Mouse (Mus musculus) activated CD4-positive, CD25-positive, alpha-beta regulatory T cell, adult 4 months (primary cell): ENCODE results near the gene Yars. TPM values are rescaled to one million over a fixed set of nuclear protein-coding genes. Genes with fewer than 3 reads are reported as not detected.
A peak's percentile ranks its signal among the peaks of the same experiment; 100 is the strongest.
"Not testable (repeated sequence)": the region's sequence is repeated elsewhere in the genome, so short reads cannot be mapped to it uniquely, and the experiment has no call there.

Source experiments
- ATAC-seq: one replicate; pipeline ENCODE4 v1.8.0; 2017
- polyA plus RNA-seq, 2 experiments: library from polyadenylated mRNA; unstranded; fragments of 100-300 nt; shearing (Covaris generic); gene quantifications; one replicate each; pipeline ENCODE4 v1.2.1; 2017

Yars gene
- polyA plus RNA-seq, 2 experiments from 2014 or later: 26.3 to 28.5 TPM

GRCm38 (mm10) chr4:129188803-129189541 lies 588 bp upstream of the Yars start:
- peak; percentile 4 for ATAC-seq

- no peak for ATAC-seq
Observed at GRCm38 (mm10) chr4:129190538-129190937, 978 bp downstream of the Yars start.

GRCm38 (mm10) chr4:129191691-129192090 lies 2.1 kb downstream of the Yars start:
- no peak for ATAC-seq

GRCm38 (mm10) chr4:129194280-129194679 lies 4.7 kb downstream of the Yars start:
- ATAC-seq: no peak

GRCm38 (mm10) chr4:129197514-129197913 lies 8.0 kb downstream of the Yars start:
- no peak for ATAC-seq

- no peak for ATAC-seq
Observed at GRCm38 (mm10) chr4:129204655-129205054, 15.1 kb downstream of the Yars start.

- ATAC-seq: no peak
Observed at GRCm38 (mm10) chr4:129206792-129207191, 17.2 kb downstream of the Yars start.

- no peak for ATAC-seq
Observed at GRCm38 (mm10) chr4:129209504-129209903, 19.9 kb downstream of the Yars start.

GRCm38 (mm10) chr4:129211461-129211860 lies 21.9 kb downstream of the Yars start:
- ATAC-seq: no peak

GRCm38 (mm10) chr4:129212486-129212885 lies 22.9 kb downstream of the Yars start:
- not testable (repeated sequence) for ATAC-seq

- ATAC-seq: no peak
Observed at GRCm38 (mm10) chr4:129218569-129219175, 29.1 kb downstream of the Yars start.

GRCm38 (mm10) chr4:129219198-129219597 lies 29.6 kb downstream of the Yars start:
- no peak for ATAC-seq

- ATAC-seq: no peak
Observed at GRCm38 (mm10) chr4:129220376-129221089, 31.0 kb downstream of the Yars start.

GRCm38 (mm10) chr4:129221097-129222010 lies 31.8 kb downstream of the Yars start:
- ATAC-seq: no peak

GRCm38 (mm10) chr4:129222019-129222925 lies 32.7 kb downstream of the Yars start:
- no peak for ATAC-seq

GRCm38 (mm10) chr4:129223421-129224281 lies 34.1 kb downstream of the Yars start:
- no peak for ATAC-seq

GRCm38 (mm10) chr4:129225315-129225714 lies 35.8 kb downstream of the Yars start:
- no peak for ATAC-seq

GRCm38 (mm10) chr4:129226441-129226963 lies 36.9 kb downstream of the Yars start:
- ATAC-seq: no peak

GRCm38 (mm10) chr4:129227170-129227984 lies 37.8 kb downstream of the Yars start:
- no peak for ATAC-seq
